Mouse (Mus musculus) forebrain, embryonic 11.5 days (tissue): ENCODE results near the gene Ssu72. TPM values are rescaled to one million over a fixed set of nuclear protein-coding genes. Genes with fewer than 3 reads are reported as not detected.
"Not testable (repeated sequence)": the region's sequence is repeated elsewhere in the genome, so short reads cannot be mapped to it uniquely, and the experiment has no call there.

Experiments used
- ATAC-seq: fragments of 200-750 bp; cut with Nextera tagmentation; replicated peaks from 2 replicates; pipeline ENCODE4 v1.8.0; 2017; ENCODE audit warnings: moderate TSS enrichment; ENCODE audit not compliant: low FRiP score
- DNase-seq: peaks from one replicate; pipeline ENCODE4 v3.0.0-alpha.2; 2017; ENCODE audit warnings: low spot score
- H3K27ac ChIP-seq: fragments of 300-500 bp; sonication (generic); 2 replicates; pipeline ENCODE4 v1.5.1; 2014; ENCODE audit warnings: low read depth, low read length
- H3K27me3 ChIP-seq: fragments of 300-500 bp; sonication (generic); 2 replicates; pipeline ENCODE4 v1.6.1; 2014; ENCODE audit warnings: mild to moderate bottlenecking, low read length, mixed read lengths; ENCODE audit not compliant: control insufficient read depth, insufficient read depth
- H3K36me3 ChIP-seq: fragments of 300-500 bp; sonication (generic); 2 replicates; pipeline ENCODE4 v1.6.1; 2014; ENCODE audit warnings: mild to moderate bottlenecking, low read length, moderate library complexity, mixed read lengths; ENCODE audit not compliant: control insufficient read depth, insufficient read depth
- H3K4me1 ChIP-seq: fragments of 300-500 bp; sonication (generic); replicated peaks from 2 replicates; pipeline ENCODE4 v1.6.1; 2014; ENCODE audit warnings: low read length, mixed read lengths; ENCODE audit not compliant: control insufficient read depth, insufficient read depth
- H3K4me2 ChIP-seq: fragments of 300-500 bp; sonication (generic); 2 replicates; pipeline ENCODE4 v1.6.1; 2014; ENCODE audit warnings: low read depth, mild to moderate bottlenecking, low read length, moderate library complexity, mixed read lengths; ENCODE audit not compliant: severe bottlenecking
- H3K4me3 ChIP-seq: fragments of 300-500 bp; sonication (generic); 2 replicates; pipeline ENCODE4 v1.5.1; 2014; ENCODE audit warnings: low read depth, low read length
- H3K9ac ChIP-seq: fragments of 300-500 bp; sonication (generic); 2 replicates; pipeline ENCODE4 v1.6.1; 2014; ENCODE audit warnings: low read length
- H3K9me3 ChIP-seq: fragments of 300-500 bp; sonication (generic); 2 replicates; pipeline ENCODE4 v1.6.1; 2016; ENCODE audit warnings: low read length, mixed read lengths; ENCODE audit not compliant: control insufficient read depth
- WGBS: fragments of 180-500 bp; shearing (Covaris S2); extraction: QIAGEN DNeasy Blood & Tissue Kit; methylation state at CpG from one replicate; pipeline ENCODE4 v1.1.7; 2014; 5-methylcytosine and 5-hydroxymethylcytosine counted together
- polyA plus RNA-seq: library from polyadenylated mRNA; unstranded; fragments of >200 nt; fragmentation: Nextera tagmentation; extraction: Ambion mirVana; gene quantifications from 2 replicates; pipeline ENCODE4 v1.2.1, GENCODE M21; 2014

The Ssu72 gene
- polyA plus RNA-seq, 1 experiment from 2014 or later: 138 TPM

GRCm38 (mm10) chr4:155739152-155739551, 34.6 kb downstream of the Ssu72 start:
- DNase-seq: no peak
- Histone ChIP-seq H3K4me1 (peaks cover 6% of the 10 kb centered on the region; the same call in 1 of the 2 replicates), H3K27me3 (no peaks in the 10 kb centered on the region), H3K9ac (no peak overlapping the region), H3K4me2 (no peak overlapping the region), H3K9me3 (no peaks in the 10 kb centered on the region), H3K27ac (no peak overlapping the region), H3K4me3 (no peak overlapping the region), H3K36me3 (peaks cover 2% of the 10 kb centered on the region; the same call in 1 of the 2 replicates)
- ATAC-seq: no peak
- WGBS: 89% methylated on average over 6 of the region's 6 CpGs

- no peak for ATAC-seq
- no peak overlapping the region for H3K4me3 ChIP-seq
- no peak overlapping the region for H3K9ac ChIP-seq
- no peak overlapping the region for H3K27ac ChIP-seq
- peaks cover 2% of the 10 kb centered on the region; the same call in 1 of the 2 replicates for H3K36me3 ChIP-seq
- peaks cover 6% of the 10 kb centered on the region; the same call in 1 of the 2 replicates for H3K4me1 ChIP-seq
- no peaks in the 10 kb centered on the region for H3K27me3 ChIP-seq
- no peak for DNase-seq
- no peak overlapping the region for H3K4me2 ChIP-seq
- WGBS: 85% methylated on average over 37 of the region's 37 CpGs
- H3K9me3 ChIP-seq: no peaks in the 10 kb centered on the region
These were observed 35.4 kb downstream of the Ssu72 start for GRCm38 (mm10) chr4:155739741-155740636.

- not testable (repeated sequence) for ATAC-seq, H3K9me3 ChIP-seq, H3K4me2 ChIP-seq, H3K4me3 ChIP-seq, H3K4me1 ChIP-seq, H3K27me3 ChIP-seq, H3K9ac ChIP-seq, H3K36me3 ChIP-seq, DNase-seq, H3K27ac ChIP-seq
- 93% methylated on average over 10 of the region's 10 CpGs for WGBS
These were observed 36.1 kb downstream of the Ssu72 start for GRCm38 (mm10) chr4:155740681-155741080.

GRCm38 (mm10) chr4:155742684-155743083, 38.1 kb downstream of the Ssu72 start:
- no peak for ATAC-seq
- peaks cover 2% of the 10 kb centered on the region; the same call in 1 of the 2 replicates for H3K36me3 ChIP-seq
- H3K27me3 ChIP-seq: no peaks in the 10 kb centered on the region
- H3K4me3 ChIP-seq: no peak overlapping the region
- 95% methylated on average over 5 of the region's 5 CpGs for WGBS
- no peaks in the 10 kb centered on the region for H3K9me3 ChIP-seq
- no peak overlapping the region for H3K9ac ChIP-seq
- H3K4me2 ChIP-seq: no peak overlapping the region
- no peak for DNase-seq
- no peaks in the 10 kb centered on the region for H3K4me1 ChIP-seq
- no peak overlapping the region for H3K27ac ChIP-seq

- Histone ChIP-seq H3K4me1 (no peaks in the 10 kb centered on the region), H3K9ac (no peak overlapping the region), H3K9me3 (no peaks in the 10 kb centered on the region), H3K4me2 (no peak overlapping the region), H3K36me3 (peaks cover 2% of the 10 kb centered on the region; the same call in 1 of the 2 replicates), H3K27me3 (no peaks in the 10 kb centered on the region), H3K27ac (no peak overlapping the region), H3K4me3 (no peak overlapping the region)
- DNase-seq (no peak), ATAC-seq (no peak)
- 95% methylated on average over 8 of the region's 8 CpGs for WGBS
These were observed 39.9 kb downstream of the Ssu72 start for GRCm38 (mm10) chr4:155744474-155744873.

GRCm38 (mm10) chr4:155745136-155745535, 40.5 kb downstream of the Ssu72 start:
- Histone ChIP-seq H3K36me3 (peaks cover 2% of the 10 kb centered on the region), H3K9me3 (no peaks in the 10 kb centered on the region), H3K27ac (no peak overlapping the region), H3K9ac (no peak overlapping the region), H3K4me1 (no peaks in the 10 kb centered on the region), H3K4me3 (no peak overlapping the region), H3K4me2 (no peak overlapping the region), H3K27me3 (no peaks in the 10 kb centered on the region)
- ATAC-seq: no peak
- 92% methylated on average over 5 of the region's 5 CpGs for whole genome bisulfite sequencing
- DNase-seq: no peak

GRCm38 (mm10) chr4:155746036-155746548, 41.5 kb downstream of the Ssu72 start:
- Histone ChIP-seq H3K4me3 (no peak overlapping the region), H3K9me3 (no peaks in the 10 kb centered on the region), H3K36me3 (peaks cover 7% of the 10 kb centered on the region), H3K9ac (no peak overlapping the region), H3K4me1 (no peaks in the 10 kb centered on the region), H3K27ac (no peak overlapping the region), H3K4me2 (no peak overlapping the region), H3K27me3 (no peaks in the 10 kb centered on the region)
- DNase-seq (no peak), ATAC-seq (no peak)
- 86% methylated on average over 8 of the region's 8 CpGs for WGBS

- H3K27ac ChIP-seq: no peak overlapping the region
- H3K36me3 ChIP-seq: peaks cover 9% of the 10 kb centered on the region
- 88% methylated on average over 17 of the region's 17 CpGs for WGBS
- H3K4me2 ChIP-seq: no peak overlapping the region
- H3K9ac ChIP-seq: no peak overlapping the region
- H3K4me3 ChIP-seq: no peak overlapping the region
- H3K27me3 ChIP-seq: no peaks in the 10 kb centered on the region
- H3K4me1 ChIP-seq: no peaks in the 10 kb centered on the region
- no peaks in the 10 kb centered on the region for H3K9me3 ChIP-seq
- no peak for ATAC-seq
- DNase-seq: no peak
These were observed 42.2 kb downstream of the Ssu72 start for GRCm38 (mm10) chr4:155746575-155747490.
